21 mouse cellular contexts compared by ENCODE assay signal in the genomic region with DNA sequence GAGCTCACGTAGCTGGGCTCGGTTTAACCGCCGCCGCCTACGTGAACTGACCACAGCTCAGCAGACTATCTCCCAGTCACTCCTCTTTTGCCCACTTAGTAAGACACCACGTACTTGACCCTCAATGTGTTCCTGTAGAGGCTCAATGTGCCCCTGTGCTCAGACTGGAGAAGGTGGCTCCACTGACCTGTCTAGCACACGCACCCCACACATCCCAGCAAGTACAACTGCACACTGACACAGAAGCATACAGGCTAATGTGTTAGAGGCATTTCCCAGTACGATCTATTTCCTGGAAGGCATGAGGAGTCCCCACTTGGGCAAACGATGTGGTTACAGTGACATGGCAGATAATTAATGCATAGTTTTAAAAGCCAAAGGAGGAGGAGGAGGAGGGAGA. TPM values are rescaled to one million over a fixed set of nuclear protein-coding genes. Genes with fewer than 3 reads are reported as not detected.
DNase-seq lines count a peak whose midpoint lies in the region; ATAC-seq and TF ChIP-seq lines count a peak whose summit lies in the region.
"Had no signal": no experiment of that assay in that cellular context is flagged by ENCODE, and none has a peak within 500 bp of the region (broad histone marks: within the 10 kb centered on the region; RNA-seq: fewer than 3 reads in every experiment).

No protein-coding gene starts in this region.

- TF ChIP-seq CTCF in kidney, postnatal 0 days (IDR thresholded peaks at IDR 0.05; ENCODE audit: low read depth) = no peak
- no peak for TF ChIP-seq CTCF in C2C12 (IDR thresholded peaks at IDR 0.05; ENCODE audit: control insufficient read depth, insufficient read depth, insufficient read length)

- TF ChIP-seq POLR2A in myocyte (IDR thresholded peaks at IDR 0.05; ENCODE audit: insufficient read length, low read depth) = no peak

- no peaks in the 10 kb centered on the region for H3K9me3 ChIP-seq in kidney, postnatal 0 days (replicated peaks; ENCODE audit: low read length)
- H3K9me3 ChIP-seq in embryonic facial prominence, embryonic 12.5 days = no peaks in the 10 kb centered on the region
- H3K9me3 ChIP-seq: G1E; midbrain, embryonic 15.5 days; neural tube, embryonic 12.5 days had no signal

- WGBS in kidney, postnatal 0 days = 73% methylated on average over 10 of the region's 10 CpGs
- WGBS in embryonic facial prominence, embryonic 12.5 days = 82% methylated on average over 10 of the region's 10 CpGs

- H3K79me3 ChIP-seq in C2C12 (ENCODE audit: low read depth) = peaks cover 49% of the 10 kb centered on the region

- 0 out of 2 replicates have a peak, but pooled peaks cover 4% of the 10 kb centered on the region for H3K36me3 ChIP-seq in kidney, postnatal 0 days (ENCODE audit: insufficient read depth, low read length)
- H3K36me3 ChIP-seq in C2C12 (ENCODE audit: control insufficient read depth, insufficient read depth) = peaks cover 47% of the 10 kb centered on the region
- 0 out of 2 replicates have a peak, but pooled peaks cover 4% of the 10 kb centered on the region for H3K36me3 ChIP-seq in embryonic facial prominence, embryonic 12.5 days
- peaks cover 3% of the 10 kb centered on the region for H3K36me3 ChIP-seq in myocyte (ENCODE audit: control insufficient read depth, insufficient read depth)
- H3K36me3 ChIP-seq: G1E; midbrain, embryonic 15.5 days; neural tube, embryonic 12.5 days had no signal

- H3K27me3 ChIP-seq in kidney, postnatal 0 days (ENCODE audit: insufficient read depth, low read length) = no peaks in the 10 kb centered on the region
- H3K27me3 ChIP-seq in C2C12 (ENCODE audit: control insufficient read depth, insufficient read depth, insufficient read length) = no peaks in the 10 kb centered on the region
- H3K27me3 ChIP-seq in embryonic facial prominence, embryonic 12.5 days = no peaks in the 10 kb centered on the region
- H3K27me3 ChIP-seq in myocyte (ENCODE audit: control insufficient read depth, insufficient read depth, insufficient read length) = no peaks in the 10 kb centered on the region
- H3K27me3 ChIP-seq: midbrain, embryonic 15.5 days; neural tube, embryonic 12.5 days had no signal

- peak overlapping the region; percentile 11; the same call in 1 of the 2 replicates for H3K27ac ChIP-seq in kidney, postnatal 0 days
- H3K27ac ChIP-seq in embryonic facial prominence, embryonic 12.5 days = peak overlapping the region; percentile 72
- H3K27ac ChIP-seq: gastrocnemius, adult 2 months; heart, adult 2 months; midbrain, embryonic 15.5 days; neural tube, embryonic 12.5 days had no signal

- no peak for DNase-seq in kidney, postnatal 0 days (ENCODE audit: low spot score)
- DNase-seq in kidney, postnatal 25 days = no peak
- DNase-seq in urinary bladder, postnatal 36 days (ENCODE audit: low spot score in 2 of 2) = no peak
- DNase-seq: cerebellum, adult 11 months; forebrain, postnatal 0 days; gastrocnemius, adult 2 months; heart, adult 2 months; liver; thymus, postnatal 4 days had no signal

- H3ac ChIP-seq in C2C12 (ENCODE audit: control insufficient read depth, insufficient read length, low read depth) (peak overlapping the region; percentile 9), myocyte (ENCODE audit: control insufficient read depth, insufficient read length) (no peak overlapping the region)

- ATAC-seq in kidney, postnatal 0 days (replicated peaks; ENCODE audit: low FRiP score, low read depth) = no peak
- no peak for ATAC-seq in embryonic facial prominence, embryonic 12.5 days (ENCODE audit: insufficient number of reproducible peaks, insufficient read depth, low FRiP score, low TSS enrichment)
- ATAC-seq in erythroid progenitor cell, adult 5-6 weeks (replicated peaks; ENCODE audit: low FRiP score, poor library complexity, severe bottlenecking) = no peak
- ATAC-seq: forebrain, postnatal 0 days; hindbrain, embryonic 16.5 days; midbrain, embryonic 15.5 days had no signal

- no peak overlapping the region for H3K4me2 ChIP-seq in kidney, postnatal 0 days (ENCODE audit: low read length)
- no peak overlapping the region for H3K4me2 ChIP-seq in embryonic facial prominence, embryonic 12.5 days (replicated peaks)
- H3K4me2 ChIP-seq in myocyte (ENCODE audit: low read depth) = peak overlapping the region; percentile 65
- H3K4me2 ChIP-seq: midbrain, embryonic 15.5 days; neural tube, embryonic 12.5 days had no signal

- no peak overlapping the region for H3K9ac ChIP-seq in kidney, postnatal 0 days (ENCODE audit: low read depth, low read length)
- no peak overlapping the region for H3K9ac ChIP-seq in embryonic facial prominence, embryonic 12.5 days
- H3K9ac ChIP-seq: forebrain, postnatal 0 days; midbrain, embryonic 15.5 days; neural tube, embryonic 12.5 days had no signal

- H3K79me2 ChIP-seq in C2C12 (ENCODE audit: control insufficient read depth, insufficient read depth) = peaks cover 84% of the 10 kb centered on the region
- H3K79me2 ChIP-seq in myocyte (ENCODE audit: control insufficient read depth, insufficient read depth) = peaks cover 50% of the 10 kb centered on the region

- 0 out of 2 replicates have a peak, but pooled peaks cover 3% of the 10 kb centered on the region for H3K4me1 ChIP-seq in kidney, postnatal 0 days (replicated peaks; ENCODE audit: insufficient read depth, low read length)
- H3K4me1 ChIP-seq in embryonic facial prominence, embryonic 12.5 days = no peaks in the 10 kb centered on the region
- H3K4me1 ChIP-seq: midbrain, embryonic 15.5 days; neural tube, embryonic 12.5 days had no signal

- H3K4me3 ChIP-seq in kidney, postnatal 0 days (replicated peaks; ENCODE audit: low read depth, low read length) = no peak overlapping the region
- no peak overlapping the region for H3K4me3 ChIP-seq in C2C12 (ENCODE audit: insufficient read depth, poor library complexity, severe bottlenecking)
- H3K4me3 ChIP-seq in embryonic facial prominence, embryonic 12.5 days = no peak overlapping the region
- no peak overlapping the region for H3K4me3 ChIP-seq in myocyte
- H3K4me3 ChIP-seq: gastrocnemius, adult 2 months; heart, adult 2 months; midbrain, embryonic 15.5 days; neural tube, embryonic 12.5 days had no signal

TF ChIP-seq in C2C12, 6 proteins besides CTCF, POLR2A, EP300 and RAD21:
- TF ChIP-seq CEBPB (IDR thresholded peaks at IDR 0.05; ENCODE audit: low read depth) (no peak), FOSL1 (IDR thresholded peaks at IDR 0.05; ENCODE audit: insufficient read depth, low read length, poor library complexity, severe bottlenecking) (no peak), MAX (IDR thresholded peaks at IDR 0.05) (no peak), MYOG (IDR thresholded peaks at IDR 0.05; ENCODE audit: control insufficient read depth, extremely low read depth, insufficient read length) (no peak), MYOD1 (IDR thresholded peaks at IDR 0.05; ENCODE audit: control insufficient read depth, insufficient read length, low read depth) (no peak), USF1 (IDR thresholded peaks at IDR 0.05; ENCODE audit: low read depth) (no peak)

TF ChIP-seq in myocyte, 11 proteins besides CTCF, POLR2A, EP300 and RAD21:
- TF ChIP-seq CEBPB (IDR thresholded peaks at IDR 0.05; ENCODE audit: insufficient read depth, poor library complexity, severe bottlenecking) (no peak), USF1 (IDR thresholded peaks at IDR 0.05; ENCODE audit: low read depth) (no peak), TCF3 (IDR thresholded peaks at IDR 0.05; ENCODE audit: insufficient read length, low read depth) (no peak), REST (IDR thresholded peaks at IDR 0.05; ENCODE audit: insufficient read depth, insufficient read length) (no peak), E2F4 (IDR thresholded peaks at IDR 0.05; ENCODE audit: insufficient read depth) (no peak), TCF12 (IDR thresholded peaks at IDR 0.05; ENCODE audit: insufficient read depth, poor library complexity, severe bottlenecking) (no peak), MAX (IDR thresholded peaks at IDR 0.05; ENCODE audit: low read depth) (no peak), SRF (IDR thresholded peaks at IDR 0.05; ENCODE audit: control insufficient read depth, insufficient read length, low read depth) (no peak), MYOD1 (IDR thresholded peaks at IDR 0.05; ENCODE audit: control insufficient read depth in 1 of 3, insufficient read length in 2 of 3, low read depth in 2 of 3) (no peak), POLR2AphosphoS2 (IDR thresholded peaks at IDR 0.05; ENCODE audit: insufficient read length, low read depth) (no peak), MYOG (IDR thresholded peaks at IDR 0.05; ENCODE audit: control insufficient read depth in 1 of 3, insufficient read depth in 1 of 3, insufficient read length in 2 of 3, low read depth in 2 of 3) (no peak)

RNA-seq across cellular contexts. Expression of a gene that starts 10.9 kb away (rescaled TPM):
- not detected in 2 replicates for polyA plus RNA-seq in kidney, postnatal 0 days (2015; fragmentation: Nextera tagmentation; extraction: Ambion mirVana)
- polyA plus RNA-seq in C2C12 (2012; fragmentation: generic; extraction: Trizol) (not detected), myocyte (2012; fragmentation: generic; extraction: Trizol) (not detected)
- not detected in 2 replicates for polyA plus RNA-seq in embryonic facial prominence, embryonic 12.5 days (2016; fragmentation: Nextera tagmentation; extraction: Ambion mirVana)
- total RNA-seq in erythroid progenitor cell, adult 5-6 weeks (2015; ENCODE audit: low replicate concordance) = not detected in 2 replicates
- not detected in 2 replicates for total RNA-seq in erythroid progenitor cell, adult 5-6 weeks (2017; ENCODE audit: low replicate concordance)
- total RNA-seq: adrenal gland, adult 18-20 months; forebrain, postnatal 0 days; G1E; gastrocnemius, adult 2 months; heart, adult 2 months; layer of hippocampus, postnatal 10 days; left cerebral cortex, postnatal 10 days had no signal
- polyA plus RNA-seq: forebrain, postnatal 0 days; G1E; heart, adult 2 months; heart, postnatal 0 days; hindbrain, embryonic 16.5 days; midbrain, embryonic 15.5 days; neural tube, embryonic 12.5 days had no signal

RNA-seq across cellular contexts. Expression of a gene that starts 11.6 kb away (rescaled TPM):
- polyA plus RNA-seq in kidney, postnatal 0 days (2015; fragmentation: Nextera tagmentation; extraction: Ambion mirVana) = 8.5 and 10.4 TPM in 2 replicates
- 41.8 TPM for polyA plus RNA-seq in C2C12 (2012; fragmentation: generic; extraction: Trizol)
- 12.2 and 12.4 TPM in 2 replicates for polyA plus RNA-seq in embryonic facial prominence, embryonic 12.5 days (2016; fragmentation: Nextera tagmentation; extraction: Ambion mirVana)
- 24.8 TPM for polyA plus RNA-seq in myocyte (2012; fragmentation: generic; extraction: Trizol)
- total RNA-seq in erythroid progenitor cell, adult 5-6 weeks (2015; ENCODE audit: low replicate concordance) = 1.7 and 2.9 TPM in 2 replicates
- total RNA-seq in erythroid progenitor cell, adult 5-6 weeks (2017; ENCODE audit: low replicate concordance) = 6.4 and 6.6 TPM in 2 replicates
- polyA plus RNA-seq: G1E had no signal

RNA-seq across cellular contexts. Expression of a gene that starts 50.8 kb away (rescaled TPM):
- 47.0 and 54.1 TPM in 2 replicates for polyA plus RNA-seq in kidney, postnatal 0 days (2015; fragmentation: Nextera tagmentation; extraction: Ambion mirVana)
- 4.0 TPM for polyA plus RNA-seq in C2C12 (2012; fragmentation: generic; extraction: Trizol)
- 39.5 and 56.9 TPM in 2 replicates for polyA plus RNA-seq in embryonic facial prominence, embryonic 12.5 days (2016; fragmentation: Nextera tagmentation; extraction: Ambion mirVana)
- 2.0 TPM for polyA plus RNA-seq in myocyte (2012; fragmentation: generic; extraction: Trizol)
- total RNA-seq in erythroid progenitor cell, adult 5-6 weeks (2015; ENCODE audit: low replicate concordance) = not detected in 2 replicates
- total RNA-seq in erythroid progenitor cell, adult 5-6 weeks (2017; ENCODE audit: low replicate concordance) = not detected in 2 replicates
- polyA plus RNA-seq: G1E had no signal
